8 mouse cellular contexts compared by ENCODE assay signal in the genomic region with DNA sequence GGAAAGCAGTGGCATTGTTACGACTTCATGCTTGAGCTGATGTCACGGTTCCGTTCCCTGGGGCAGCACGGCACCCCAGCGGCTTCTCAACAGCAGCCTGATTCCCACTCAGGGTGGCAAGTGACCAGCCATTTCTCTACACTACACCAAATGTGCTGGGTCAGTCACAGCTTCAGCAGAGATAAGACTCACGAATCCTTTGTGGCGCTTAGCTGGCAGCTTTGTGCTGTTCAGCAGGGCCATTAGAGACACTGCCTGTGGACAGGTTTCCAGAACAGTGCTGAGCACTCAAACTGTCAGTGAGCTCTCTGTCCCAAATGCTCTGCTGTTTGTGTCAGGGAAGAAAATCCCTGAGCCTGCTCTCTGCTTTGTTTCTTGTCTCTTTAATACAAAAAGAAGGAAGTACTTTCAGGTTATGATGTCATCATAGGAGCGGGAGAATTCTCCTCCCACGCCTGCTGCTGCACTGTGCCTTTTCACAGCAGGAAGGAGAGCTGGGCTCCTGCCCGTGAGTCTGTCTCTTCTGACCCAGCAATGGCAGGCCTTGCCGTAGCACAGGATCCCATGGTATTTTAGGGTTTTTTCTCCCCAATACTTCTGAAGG.
A peak's percentile ranks its signal among the peaks of the same experiment; 100 is the strongest.
DNase-seq lines count a peak whose midpoint lies in the region; ATAC-seq lines count a peak whose summit lies in the region.

No protein-coding gene starts in this region.

- no peak overlapping the region for H3K4me2 ChIP-seq in forebrain, embryonic 11.5 days (ENCODE audit: low read depth, low read length, severe bottlenecking)
- no peak overlapping the region for H3K4me2 ChIP-seq in limb, embryonic 13.5 days (replicated peaks)
- H3K4me2 ChIP-seq in neural tube, embryonic 15.5 days, result 0 out of 2 replicates have a peak overlapping the region, but pooled peaks have one; percentile 5

- H3K9me3 ChIP-seq in forebrain, embryonic 11.5 days (ENCODE audit: control insufficient read depth, low read length), result no peaks in the 10 kb centered on the region
- H3K9me3 ChIP-seq in limb, embryonic 13.5 days, result no peaks in the 10 kb centered on the region
- H3K9me3 ChIP-seq in neural tube, embryonic 15.5 days (replicated peaks), result no peaks in the 10 kb centered on the region

- no peaks in the 10 kb centered on the region; the same call in 1 of the 2 replicates for H3K36me3 ChIP-seq in forebrain, embryonic 11.5 days (ENCODE audit: control insufficient read depth, insufficient read depth, low read length)
- peaks cover 45% of the 10 kb centered on the region for H3K36me3 ChIP-seq in limb, embryonic 13.5 days
- peaks cover 14% of the 10 kb centered on the region; the same call in 1 of the 2 replicates for H3K36me3 ChIP-seq in neural tube, embryonic 15.5 days

- no peak for ATAC-seq in forebrain, embryonic 11.5 days (replicated peaks; ENCODE audit: low FRiP score)
- ATAC-seq in limb, embryonic 13.5 days (ENCODE audit: low FRiP score, low read depth), result no peak
- ATAC-seq in neural tube, embryonic 15.5 days (ENCODE audit: low FRiP score), result 0 out of 2 replicates have a peak, but pooled peaks have one; percentile 23

- peak overlapping the region; percentile 20; the same call in 1 of the 2 replicates for H3K9ac ChIP-seq in forebrain, embryonic 11.5 days (ENCODE audit: low read length)
- H3K9ac ChIP-seq in limb, embryonic 13.5 days, result no peak overlapping the region
- no peak overlapping the region for H3K9ac ChIP-seq in neural tube, embryonic 15.5 days (replicated peaks)

- peak overlapping the region; percentile 48; the same call in 1 of the 2 replicates for H3K27ac ChIP-seq in forebrain, embryonic 11.5 days (ENCODE audit: low read depth, low read length)
- H3K27ac ChIP-seq in limb, embryonic 13.5 days, result peak overlapping the region; percentile 59; the same call in 1 of the 2 replicates
- peak overlapping the region; percentile 43; the same call in 1 of the 2 replicates for H3K27ac ChIP-seq in neural tube, embryonic 15.5 days (replicated peaks)

- peaks cover 8% of the 10 kb centered on the region; the same call in 1 of the 2 replicates for H3K4me1 ChIP-seq in forebrain, embryonic 11.5 days (replicated peaks; ENCODE audit: control insufficient read depth, insufficient read depth, low read length)
- peaks cover 47% of the 10 kb centered on the region for H3K4me1 ChIP-seq in limb, embryonic 13.5 days
- peaks cover 21% of the 10 kb centered on the region for H3K4me1 ChIP-seq in neural tube, embryonic 15.5 days

- DNase-seq in embryo, embryonic 10.5 days (ENCODE audit: low spot score), result peak; percentile 36
- DNase-seq in embryo, embryonic 10 days (ENCODE audit: low spot score), result no peak
- DNase-seq in adrenal gland, adult 8-10 months, result peak; percentile 48
- DNase-seq in forebrain, embryonic 11.5 days (ENCODE audit: low spot score), result no peak
- peak; percentile 59 for DNase-seq in heart, postnatal 4 days
- DNase-seq in spleen, postnatal 36 days (ENCODE audit: low spot score in 2 of 2), result no peak

- 67% methylated on average over 11 of the region's 11 CpGs for WGBS in forebrain, embryonic 11.5 days
- 52% methylated on average over 11 of the region's 11 CpGs for WGBS in limb, embryonic 13.5 days
- 32% methylated on average over 11 of the region's 11 CpGs for WGBS in neural tube, embryonic 15.5 days

- H3K27me3 ChIP-seq in forebrain, embryonic 11.5 days (ENCODE audit: control insufficient read depth, insufficient read depth, low read length), result no peaks in the 10 kb centered on the region
- no peaks in the 10 kb centered on the region for H3K27me3 ChIP-seq in limb, embryonic 13.5 days
- no peaks in the 10 kb centered on the region for H3K27me3 ChIP-seq in neural tube, embryonic 15.5 days (replicated peaks)

- no peak overlapping the region for H3K4me3 ChIP-seq in forebrain, embryonic 11.5 days (ENCODE audit: low read depth, low read length)
- no peak overlapping the region for H3K4me3 ChIP-seq in limb, embryonic 13.5 days
- H3K4me3 ChIP-seq in neural tube, embryonic 15.5 days (replicated peaks), result no peak overlapping the region

Comparison
In these comparisons a context has a peak if more than half of its experiments do, and no peak if none do; other contexts are left out.
1. DNase-seq: peak in embryo, embryonic 10.5 days (single experiment), adrenal gland, adult 8-10 months (single experiment) and heart, postnatal 4 days (single experiment); none in embryo, embryonic 10 days (single experiment), forebrain, embryonic 11.5 days (single experiment) and spleen, postnatal 36 days (0 of 2).
2. Peak in every context shown above with its lines, with median percentiles within 50 percentile points of each other: H3K27ac ChIP-seq.